Mouse (Mus musculus) testis, postnatal 14 days (tissue): ENCODE measurements around the gene Ing2.

Experiments used
- DNase-seq: peaks from one replicate; pipeline ENCODE4 v3.0.0; 2021; ENCODE audit warnings: low spot score

Gene Ing2

GRCm38 (mm10) chr8:47674777-47675710, at the start of gene Ing2:
Gene Ing2 (minus strand): TSS chr8:47675556.
- peak; percentile 100 for DNase-seq

- DNase-seq: no peak
These were observed 46.3 kb upstream of the Ing2 start for GRCm38 (mm10) chr8:47721609-47722008.

DNA sequence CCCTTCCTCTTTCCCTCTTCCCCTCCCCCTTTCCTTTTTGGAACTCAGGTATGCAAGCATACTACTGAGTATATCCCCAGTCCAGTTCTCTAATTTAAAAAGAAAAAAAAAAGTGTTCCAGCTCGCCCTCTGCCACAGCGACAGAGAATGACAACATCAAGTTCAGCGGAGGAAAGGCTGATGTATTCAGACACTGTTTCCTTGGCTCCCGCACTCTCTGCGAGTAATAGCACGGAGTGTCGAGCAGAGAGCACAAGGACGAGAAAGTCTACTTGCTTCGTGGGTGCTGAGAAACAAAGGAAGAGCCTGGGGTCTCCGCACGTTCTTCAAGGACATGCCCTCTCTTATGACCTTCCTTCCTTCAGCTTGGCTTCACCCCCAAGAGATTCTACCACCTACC, 43.3 kb upstream of the Ing2 start:
- no peak for DNase-seq

GRCm38 (mm10) chr8:47713761-47714745, 38.7 kb upstream of the Ing2 start, which contains the start of gene Cdkn2aip:
Gene Cdkn2aip (minus strand): TSS chr8:47713932.
- peak; percentile 94 for DNase-seq

- no peak for DNase-seq
These were observed 37.9 kb upstream of the Ing2 start for GRCm38 (mm10) chr8:47713171-47713663.

GRCm38 (mm10) chr8:47708106-47708505, 32.8 kb upstream of the Ing2 start:
- no peak for DNase-seq

- no peak for DNase-seq
These were observed 31.4 kb upstream of the Ing2 start for GRCm38 (mm10) chr8:47706746-47707145.

DNA sequence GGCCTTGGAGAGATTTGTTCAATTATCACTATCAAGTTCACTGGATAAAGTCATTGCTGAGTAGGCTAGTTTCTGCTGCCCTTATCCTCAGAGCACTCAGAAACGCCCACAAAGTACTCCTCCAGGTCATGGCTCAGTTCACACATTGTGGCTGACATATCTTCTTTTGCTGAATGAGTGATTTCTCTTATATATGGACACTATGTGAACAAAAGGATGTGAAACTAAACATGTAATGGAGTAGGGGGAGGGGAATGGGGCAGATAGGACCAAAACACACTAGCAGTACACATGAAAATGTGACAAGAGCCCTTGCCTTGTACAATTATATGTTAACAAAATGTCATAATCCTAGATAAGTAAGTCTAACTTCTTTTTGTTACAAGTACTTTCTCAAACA, 27.0 kb upstream of the Ing2 start:
- DNase-seq: no peak

DNA sequence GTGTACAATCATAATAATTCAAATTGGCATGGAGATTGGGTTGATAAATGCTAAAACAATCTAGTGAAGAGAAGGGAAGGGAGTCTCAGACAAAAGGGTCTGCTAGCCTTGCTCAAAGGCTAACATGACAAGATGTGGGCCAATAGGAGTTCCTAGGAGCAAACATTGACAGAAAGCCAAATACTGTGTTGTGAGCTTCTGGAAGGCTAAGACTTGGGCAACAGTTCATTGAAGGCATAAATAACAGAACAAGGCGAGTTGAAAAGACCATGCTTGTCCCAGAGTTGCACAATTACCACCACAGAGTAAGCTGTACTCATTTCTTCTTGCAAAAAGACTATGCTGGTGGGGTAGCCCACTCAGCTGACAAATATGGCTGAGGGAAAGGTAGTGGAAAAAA, 22.3 kb upstream of the Ing2 start:
- no peak for DNase-seq

DNA sequence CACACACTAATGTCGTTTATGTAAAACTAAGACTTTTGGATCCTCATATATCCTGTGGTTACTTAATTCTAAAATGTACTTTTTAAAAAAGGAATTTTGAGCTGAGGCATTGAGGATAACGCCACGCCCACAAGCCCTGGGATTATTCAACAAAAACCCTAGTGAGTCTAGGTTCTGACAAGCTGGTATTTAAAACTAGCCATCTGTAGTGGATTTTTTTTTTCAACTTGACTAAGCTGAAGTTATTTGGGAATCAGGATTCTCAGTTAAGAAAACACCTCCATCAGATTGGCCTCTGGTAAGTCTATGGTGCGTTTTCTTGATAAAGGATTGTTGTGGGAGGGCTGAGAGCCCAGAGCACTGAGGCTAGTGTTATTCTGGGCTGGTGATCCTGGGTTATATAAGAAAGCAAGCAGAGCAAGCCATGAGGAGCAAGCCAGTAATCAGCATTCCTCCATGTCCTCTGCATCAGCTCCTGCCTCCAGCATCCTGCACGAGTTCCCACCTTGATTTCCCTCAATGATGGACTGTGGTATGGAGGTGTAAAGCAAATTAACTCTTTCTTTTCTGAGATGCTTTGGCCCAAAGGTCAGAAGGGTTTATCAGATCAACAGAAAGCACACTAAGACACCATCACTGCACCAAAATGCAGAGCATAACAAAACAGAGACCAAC, 20.2 kb upstream of the Ing2 start:
- no peak for DNase-seq

- peak; percentile 63 for DNase-seq
These were observed 17.8 kb upstream of the Ing2 start for GRCm38 (mm10) chr8:47693119-47693518.

DNA sequence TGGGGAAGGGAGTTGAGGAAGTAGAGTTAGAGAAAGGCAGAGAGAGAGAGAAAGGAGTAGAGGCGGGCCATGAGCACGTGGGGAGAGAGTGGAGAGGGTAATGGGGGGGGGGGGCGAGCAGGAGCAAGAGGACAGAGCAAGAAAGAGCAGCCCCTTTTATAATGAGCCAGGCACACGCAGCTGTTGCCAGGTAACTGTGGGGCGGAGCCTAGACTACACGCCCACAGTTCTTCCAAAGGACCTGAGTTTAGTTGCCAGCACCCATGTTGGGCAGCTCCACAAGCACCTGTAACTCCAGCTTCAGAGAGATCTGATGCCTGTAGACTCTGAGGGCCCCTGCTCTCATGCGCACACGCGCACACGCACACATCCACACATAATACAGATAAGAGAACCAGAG, 16.5 kb upstream of the Ing2 start:
- DNase-seq: no peak

DNA sequence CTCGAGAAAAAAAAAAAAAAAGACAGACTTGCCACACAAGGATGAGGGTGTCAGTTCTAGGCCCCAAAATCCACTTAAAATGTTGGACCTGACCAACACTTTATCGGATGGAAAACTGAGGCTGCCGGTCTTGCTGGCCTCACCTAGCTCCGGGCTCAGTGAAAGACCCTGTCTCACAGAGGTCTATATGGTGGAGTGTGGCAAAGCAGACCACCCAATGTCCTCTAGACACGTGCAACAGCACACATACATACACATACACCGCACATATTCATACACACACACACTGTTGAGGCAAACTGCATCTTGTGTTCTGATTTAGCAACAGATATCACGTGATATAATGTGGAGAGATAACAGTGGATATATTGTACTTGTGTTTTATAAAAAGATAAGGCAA, 15.9 kb upstream of the Ing2 start:
- no peak for DNase-seq

DNA sequence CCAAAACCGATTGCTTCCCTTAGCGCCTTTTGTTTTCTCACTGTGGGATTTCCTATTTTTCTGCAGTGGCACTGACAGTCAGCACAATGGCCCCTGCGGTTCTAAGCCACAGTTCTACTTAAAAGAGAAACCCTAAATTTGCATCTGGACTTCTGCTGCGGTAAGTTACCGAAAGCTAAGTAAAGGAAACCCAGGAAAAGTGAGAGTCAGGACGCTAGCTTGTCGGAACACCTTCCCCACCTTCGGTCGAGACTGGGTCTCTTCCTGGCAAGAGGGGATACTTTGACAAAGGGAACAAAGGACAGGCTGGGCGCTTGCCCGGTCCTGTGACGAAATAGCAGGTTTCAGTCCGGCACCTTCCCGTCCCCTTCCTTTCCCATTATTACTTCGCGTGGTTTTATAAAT, 15.3 kb upstream of the Ing2 start:
- DNase-seq: no peak

- no peak for DNase-seq
These were observed 14.5 kb upstream of the Ing2 start for GRCm38 (mm10) chr8:47689704-47690326.

- no peak for DNase-seq
These were observed 9.1 kb upstream of the Ing2 start for GRCm38 (mm10) chr8:47684441-47684840.

GRCm38 (mm10) chr8:47683994-47684393, 8.6 kb upstream of the Ing2 start:
- no peak for DNase-seq

- no peak for DNase-seq
These were observed 5.0 kb upstream of the Ing2 start for GRCm38 (mm10) chr8:47680306-47680705.

DNA sequence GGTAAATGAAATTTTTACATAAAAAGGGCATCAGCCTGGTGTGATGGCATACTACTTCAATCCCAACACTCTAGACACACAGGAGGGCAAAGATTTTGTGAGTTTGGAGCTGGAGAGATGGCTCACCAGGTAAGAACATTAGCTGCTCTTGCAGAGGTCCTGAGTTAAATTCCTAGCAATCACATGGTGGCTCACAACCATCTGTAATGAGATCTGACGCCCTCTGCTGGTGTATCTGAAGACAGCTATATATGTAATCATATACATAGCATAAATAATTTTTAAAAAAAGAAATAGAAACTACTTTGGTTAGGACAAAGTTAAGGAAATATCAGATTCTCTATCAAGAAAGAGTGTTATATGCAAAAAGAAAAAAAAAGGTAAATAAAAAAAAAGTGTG, 4.2 kb upstream of the Ing2 start:
- no peak for DNase-seq

- DNase-seq: no peak
These were observed 1.3 kb upstream of the Ing2 start for GRCm38 (mm10) chr8:47676631-47677030.

GRCm38 (mm10) chr8:47676224-47676623, 868 bp upstream of the Ing2 start:
- no peak for DNase-seq
